In the genomic region with DNA sequence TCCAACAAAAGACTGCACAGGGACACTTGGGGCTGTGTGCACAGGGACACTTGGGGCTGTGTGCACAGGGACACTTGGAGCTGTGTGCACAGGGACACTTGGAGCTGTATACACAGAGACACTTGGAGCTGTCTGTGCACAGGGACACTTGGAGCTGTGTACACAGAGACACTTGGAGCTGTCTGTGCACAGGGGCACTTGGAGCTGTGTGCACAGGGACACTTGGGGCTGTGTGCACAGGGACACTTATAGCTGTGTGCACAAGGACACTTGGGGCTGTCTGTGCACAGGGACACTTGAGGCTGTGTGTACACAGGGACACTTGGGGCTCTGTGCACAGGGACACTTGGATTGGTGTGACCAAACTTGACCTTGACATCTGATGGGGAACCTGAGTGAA, we compare ENCODE assay signal across 21 mouse cellular contexts. TPM values are rescaled to one million over a fixed set of nuclear protein-coding genes. Genes with fewer than 3 reads are reported as not detected.
DNase-seq lines count a peak whose midpoint lies in the region; ATAC-seq and TF ChIP-seq lines count a peak whose summit lies in the region.
"Had no signal": no experiment of that assay in that cellular context is flagged by ENCODE, and none has a peak within 500 bp of the region (broad histone marks: within the 10 kb centered on the region; RNA-seq: fewer than 3 reads in every experiment).

No protein-coding gene starts in this region.

- H3K4me1 ChIP-seq in lung, embryonic 14.5 days (ENCODE audit: insufficient read depth) = no peaks in the 10 kb centered on the region
- H3K4me1 ChIP-seq in lung, postnatal 0 days (ENCODE audit: insufficient read depth, low read depth, low read length) = no peaks in the 10 kb centered on the region
- H3K4me1 ChIP-seq: embryonic facial prominence, embryonic 13.5 days; embryonic facial prominence, embryonic 15.5 days had no signal

- no peak for DNase-seq in lung, embryonic 14.5 days
- DNase-seq in lung, postnatal 25 days (ENCODE audit: low spot score) = no peak
- no peak for DNase-seq in lung, postnatal 0 days (ENCODE audit: low spot score)
- no peak for DNase-seq in lung, adult 18-20 months
- DNase-seq: adrenal gland, adult 2 months; adrenal gland, postnatal 10 days; adrenal gland, postnatal 25 days; cerebellum, adult 11 months; cerebellum, adult 18-20 months; cerebellum, adult 8-10 months; cerebellum, adult 9-11 months; cerebellum, postnatal 14 days; cerebellum, postnatal 36 days; embryo, embryonic 11 days had no signal

- 0 out of 2 replicates have a peak, but pooled peaks cover 3% of the 10 kb centered on the region for H3K36me3 ChIP-seq in lung, embryonic 14.5 days (ENCODE audit: insufficient read depth)
- H3K36me3 ChIP-seq in lung, postnatal 0 days (ENCODE audit: insufficient read depth, low read length) = no peaks in the 10 kb centered on the region
- H3K36me3 ChIP-seq: embryonic facial prominence, embryonic 13.5 days; embryonic facial prominence, embryonic 15.5 days; forebrain, embryonic 10.5 days; forebrain, embryonic 12.5 days had no signal

- TF ChIP-seq EP300 in lung, postnatal 0 days (IDR thresholded peaks at IDR 0.05) = no peak

- 0 out of 2 replicates have a peak overlapping the region, but pooled peaks have one; percentile 8 for H3K27ac ChIP-seq in lung, embryonic 14.5 days (ENCODE audit: low read depth)
- no peak overlapping the region for H3K27ac ChIP-seq in lung, postnatal 0 days (ENCODE audit: low read length)
- H3K27ac ChIP-seq: embryonic facial prominence, embryonic 13.5 days; embryonic facial prominence, embryonic 15.5 days; forebrain, embryonic 10.5 days; forebrain, embryonic 12.5 days had no signal

- no peak overlapping the region for H3K4me2 ChIP-seq in lung, embryonic 14.5 days
- no peak overlapping the region for H3K4me2 ChIP-seq in lung, postnatal 0 days (replicated peaks; ENCODE audit: low read depth, low read length)
- H3K4me2 ChIP-seq: embryonic facial prominence, embryonic 13.5 days; embryonic facial prominence, embryonic 15.5 days; forebrain, embryonic 12.5 days had no signal

- H3K9me3 ChIP-seq in lung, embryonic 14.5 days (ENCODE audit: low read depth, low read length) = no peaks in the 10 kb centered on the region
- no peaks in the 10 kb centered on the region for H3K9me3 ChIP-seq in lung, postnatal 0 days (ENCODE audit: low read length)
- H3K9me3 ChIP-seq: embryonic facial prominence, embryonic 13.5 days; embryonic facial prominence, embryonic 15.5 days; forebrain, embryonic 10.5 days; forebrain, embryonic 12.5 days had no signal

- H3K4me3 ChIP-seq in lung, embryonic 14.5 days (ENCODE audit: low read depth, low read length) = no peak overlapping the region
- no peak overlapping the region for H3K4me3 ChIP-seq in lung, postnatal 0 days (ENCODE audit: low read depth, low read length)
- H3K4me3 ChIP-seq: embryonic facial prominence, embryonic 13.5 days; embryonic facial prominence, embryonic 15.5 days; erythroblast, embryonic 14.5 days; forebrain, embryonic 10.5 days; forebrain, embryonic 12.5 days had no signal

- H3K9ac ChIP-seq in lung, embryonic 14.5 days = no peak overlapping the region
- H3K9ac ChIP-seq in lung, postnatal 0 days (replicated peaks; ENCODE audit: low read depth) = no peak overlapping the region
- H3K9ac ChIP-seq: embryonic facial prominence, embryonic 13.5 days; embryonic facial prominence, embryonic 15.5 days; forebrain, embryonic 12.5 days had no signal

- peak; percentile 41; the same call in 1 of the 2 replicates for ATAC-seq in lung, embryonic 14.5 days (ENCODE audit: insufficient read depth)
- peak; percentile 62 for ATAC-seq in lung, postnatal 0 days
- ATAC-seq: forebrain, embryonic 14.5 days; forebrain, embryonic 16.5 days had no signal

- H3K27me3 ChIP-seq in lung, embryonic 14.5 days (ENCODE audit: insufficient read depth, low read length) = no peaks in the 10 kb centered on the region
- H3K27me3 ChIP-seq in lung, postnatal 0 days (replicated peaks; ENCODE audit: insufficient read depth, low read length) = no peaks in the 10 kb centered on the region
- H3K27me3 ChIP-seq: embryonic facial prominence, embryonic 13.5 days; embryonic facial prominence, embryonic 15.5 days; forebrain, embryonic 12.5 days had no signal

- no peak for TF ChIP-seq CTCF in lung, embryonic 14.5 days (IDR thresholded peaks at IDR 0.05; ENCODE audit: low read depth)
- no peak for TF ChIP-seq CTCF in lung, postnatal 0 days (IDR thresholded peaks at IDR 0.05)

RNA-seq across cellular contexts. Expression of gene Foxo3, which starts 47.4 kb away (rescaled TPM):
- 9.0 and 9.4 TPM in 2 replicates for polyA plus RNA-seq in lung, embryonic 14.5 days (2014; fragmentation: Nextera tagmentation; extraction: Ambion mirVana)
- 15.2 and 22.9 TPM in 2 replicates for polyA plus RNA-seq in lung, postnatal 0 days (2015; fragmentation: Nextera tagmentation; extraction: Ambion mirVana)
